Mouse (Mus musculus): ENCODE data around the gene Ces2f.

DNA sequence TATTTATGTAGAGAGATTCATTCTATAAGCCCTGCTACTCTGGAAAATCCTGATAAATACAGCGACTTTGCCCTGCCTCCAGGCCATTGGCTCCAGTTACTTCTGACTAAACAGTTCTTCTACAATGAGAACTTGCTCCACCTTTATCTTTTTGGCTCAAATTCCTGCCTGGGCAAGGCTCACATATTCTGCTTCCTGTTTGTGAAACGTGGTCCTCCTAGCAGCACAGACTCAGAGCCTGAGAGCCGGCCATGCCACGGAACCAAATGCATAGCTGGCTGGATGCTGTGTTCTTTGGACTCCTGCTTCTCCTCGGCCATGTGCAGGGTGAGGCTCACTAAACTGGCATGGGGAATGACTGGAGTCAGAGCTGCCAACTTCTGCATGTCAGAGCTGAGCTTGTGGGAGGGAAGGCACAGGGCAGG is 14.4 kb downstream of the Ces2f start, which contains the start of gene Ces2g:
- TF ChIP-seq CTCF (conservative IDR thresholded peaks at IDR 0.05; ENCODE audit: insufficient read depth, insufficient read length, low read depth, low read length) = no peak
- no peak for TF ChIP-seq POLR2A (IDR thresholded peaks at IDR 0.05; ENCODE audit: low read depth, low read length)

Data from kidney, adult 2 months (tissue).